Mouse (Mus musculus) neural tube, embryonic 14.5 days (tissue): Measurements from ENCODE around the gene Gm45062. TPM values are rescaled to one million over a fixed set of nuclear protein-coding genes. Genes with fewer than 3 reads are reported as not detected.

Experiments used
- ATAC-seq: fragments of 200-750 bp; cut with Nextera tagmentation; 2 replicates; pipeline ENCODE4 v1.8.0; 2017; ENCODE audit warnings: low read depth, mild to moderate bottlenecking, moderate TSS enrichment, moderate library complexity
- H3K27ac ChIP-seq: fragments of 300-500 bp; sonication (generic); 2 replicates; pipeline ENCODE4 v1.5.1; 2014; ENCODE audit warnings: low read depth, mild to moderate bottlenecking, control low read depth, low read length, moderate library complexity, mixed read lengths
- H3K27me3 ChIP-seq: fragments of 300-500 bp; sonication (generic); 2 replicates; pipeline ENCODE4 v1.6.1; 2014; ENCODE audit warnings: low read length; ENCODE audit not compliant: control insufficient read depth, insufficient read depth
- H3K36me3 ChIP-seq: fragments of 300-500 bp; sonication (generic); 2 replicates; pipeline ENCODE4 v1.6.1; 2014; ENCODE audit warnings: low read length, mixed read lengths; ENCODE audit not compliant: control insufficient read depth, insufficient read depth
- H3K4me1 ChIP-seq: fragments of 300-500 bp; sonication (generic); 2 replicates; pipeline ENCODE4 v1.6.1; 2014; ENCODE audit warnings: low read length; ENCODE audit not compliant: control insufficient read depth, insufficient read depth
- H3K4me2 ChIP-seq: fragments of 300-500 bp; sonication (generic); 2 replicates; pipeline ENCODE4 v1.6.1; 2014; ENCODE audit warnings: mild to moderate bottlenecking, low read depth, low read length, control low read depth
- H3K4me3 ChIP-seq: fragments of 300-500 bp; sonication (generic); 2 replicates; pipeline ENCODE4 v1.5.1; 2014; ENCODE audit warnings: low read depth, low read length, control low read depth, mixed read lengths
- H3K9ac ChIP-seq: fragments of 300-500 bp; sonication (generic); replicated peaks from 2 replicates; pipeline ENCODE4 v1.6.1; 2014; ENCODE audit warnings: low read depth, mild to moderate bottlenecking, control low read depth, low read length, mixed read lengths
- H3K9me3 ChIP-seq: fragments of 300-500 bp; sonication (generic); 2 replicates; pipeline ENCODE4 v1.6.1; 2016; ENCODE audit warnings: low read length; ENCODE audit not compliant: control insufficient read depth
- WGBS: fragments of 180-500 bp; shearing (Covaris S2); extraction: QIAGEN DNeasy Blood & Tissue Kit; methylation state at CpG from one replicate; pipeline ENCODE4 v1.1.7; 2014; 5-methylcytosine and 5-hydroxymethylcytosine counted together
- polyA plus RNA-seq: library from polyadenylated mRNA; unstranded; fragments of >200 nt; fragmentation: Nextera tagmentation; extraction: Ambion mirVana; gene quantifications from 2 replicates; pipeline ENCODE4 v1.2.1, GENCODE M21; 2014

Gm45062 gene
- polyA plus RNA-seq, 1 experiment from 2014 or later = 7.7 TPM

DNA sequence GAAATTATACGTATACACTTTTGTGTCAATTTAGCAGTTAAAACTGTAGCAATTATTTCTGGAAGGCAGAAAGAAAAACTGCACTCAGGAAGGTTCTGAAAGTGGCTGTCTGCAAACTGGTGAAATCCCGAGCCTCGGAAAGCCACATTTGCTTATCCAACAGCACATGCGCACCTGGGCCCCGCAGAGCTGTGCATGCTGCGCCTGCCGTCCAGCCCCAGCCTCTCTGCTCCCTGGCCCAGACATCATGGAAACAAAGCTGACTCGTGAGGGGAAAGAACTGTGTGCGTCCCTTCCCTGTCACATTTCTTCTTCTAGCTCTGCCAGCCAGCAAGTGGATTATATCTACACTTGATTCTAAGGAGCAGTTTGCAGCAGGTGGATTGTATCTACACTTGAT, 154.8 kb downstream of the Gm45062 start:
- no peak overlapping the region for H3K4me2 ChIP-seq
- H3K4me1 ChIP-seq = 0 out of 2 replicates have a peak, but pooled peaks cover 6% of the 10 kb centered on the region
- no peaks in the 10 kb centered on the region for H3K27me3 ChIP-seq
- no peak overlapping the region for H3K4me3 ChIP-seq
- H3K9ac ChIP-seq = no peak overlapping the region
- ATAC-seq = no peak
- 57% methylated on average over 9 of the region's 9 CpGs for WGBS
- no peak overlapping the region for H3K27ac ChIP-seq
- H3K36me3 ChIP-seq = no peaks in the 10 kb centered on the region
- H3K9me3 ChIP-seq = no peaks in the 10 kb centered on the region

- Histone ChIP-seq H3K27ac (no peak overlapping the region), H3K36me3 (no peaks in the 10 kb centered on the region), H3K4me3 (no peak overlapping the region), H3K4me2 (no peak overlapping the region), H3K9ac (no peak overlapping the region), H3K27me3 (no peaks in the 10 kb centered on the region), H3K9me3 (no peaks in the 10 kb centered on the region), H3K4me1 (peaks cover 9% of the 10 kb centered on the region; the same call in 1 of the 2 replicates)
- 54% methylated on average over 5 of the region's 5 CpGs for WGBS
- ATAC-seq = no peak
Observed at GRCm38 (mm10) chr6:8415823-8416222, 156.6 kb downstream of the Gm45062 start.

- Histone ChIP-seq H3K9ac (no peak overlapping the region), H3K4me3 (no peak overlapping the region), H3K4me2 (no peak overlapping the region), H3K9me3 (no peaks in the 10 kb centered on the region), H3K27me3 (no peaks in the 10 kb centered on the region), H3K4me1 (peaks cover 9% of the 10 kb centered on the region; the same call in 1 of the 2 replicates), H3K27ac (no peak overlapping the region), H3K36me3 (no peaks in the 10 kb centered on the region)
- ATAC-seq = no peak
- WGBS = 79% methylated on average over 8 of the region's 8 CpGs
Observed at GRCm38 (mm10) chr6:8416802-8417569, 157.7 kb downstream of the Gm45062 start.

DNA sequence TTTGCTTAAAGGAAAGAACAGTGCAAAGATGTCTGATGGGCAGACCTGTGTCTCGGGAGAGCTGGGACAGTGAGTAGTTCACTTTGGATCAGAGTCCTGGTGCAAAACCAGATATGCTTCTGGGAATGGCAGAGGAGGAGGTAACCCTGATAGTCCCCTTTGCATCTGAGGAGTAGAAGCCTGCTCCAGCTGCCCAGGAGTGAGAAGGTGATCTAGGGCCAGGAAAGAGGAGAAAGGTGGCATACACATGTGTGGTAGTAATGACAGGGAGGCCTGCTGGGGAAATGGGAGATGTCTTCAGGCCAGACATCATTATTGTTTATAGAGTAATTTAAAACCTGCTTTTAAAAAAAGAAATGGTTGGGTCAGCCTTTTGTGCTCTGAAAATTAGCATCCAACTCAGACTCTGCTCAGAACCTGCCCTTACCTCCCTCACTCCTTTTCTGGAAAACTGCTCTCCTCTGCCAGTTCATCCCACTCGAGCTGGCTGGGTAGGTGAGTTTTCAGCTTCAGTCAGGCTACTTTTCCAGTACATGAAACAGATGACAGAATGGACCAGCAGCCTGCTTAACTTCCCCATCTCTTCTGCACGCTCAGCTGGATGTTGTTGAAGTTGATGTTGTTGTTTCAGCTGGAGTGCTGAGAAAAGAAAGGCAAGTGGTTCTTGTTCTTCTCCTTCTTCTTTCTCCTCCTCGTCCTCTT, 160.4 kb downstream of the Gm45062 start:
- Histone ChIP-seq H3K27me3 (no peaks in the 10 kb centered on the region), H3K27ac (no peak overlapping the region), H3K4me2 (no peak overlapping the region), H3K4me1 (peaks cover 3% of the 10 kb centered on the region; the same call in 1 of the 2 replicates), H3K9me3 (no peaks in the 10 kb centered on the region), H3K9ac (no peak overlapping the region), H3K4me3 (no peak overlapping the region), H3K36me3 (no peaks in the 10 kb centered on the region)
- WGBS = 69% methylated on average over 4 of the region's 4 CpGs
- no peak for ATAC-seq

- no peaks in the 10 kb centered on the region for H3K9me3 ChIP-seq
- no peak overlapping the region for H3K27ac ChIP-seq
- no peaks in the 10 kb centered on the region for H3K27me3 ChIP-seq
- H3K4me3 ChIP-seq = no peak overlapping the region
- WGBS = 86% methylated on average over 1 of the region's 1 CpGs
- H3K36me3 ChIP-seq = no peaks in the 10 kb centered on the region
- no peak overlapping the region for H3K9ac ChIP-seq
- no peak for ATAC-seq
- peaks cover 3% of the 10 kb centered on the region; the same call in 1 of the 2 replicates for H3K4me1 ChIP-seq
- no peak overlapping the region for H3K4me2 ChIP-seq
Observed at GRCm38 (mm10) chr6:8420187-8420503, 160.9 kb downstream of the Gm45062 start.

- no peaks in the 10 kb centered on the region for H3K36me3 ChIP-seq
- no peaks in the 10 kb centered on the region for H3K9me3 ChIP-seq
- no peak overlapping the region for H3K4me3 ChIP-seq
- 75% methylated on average over 5 of the region's 5 CpGs for WGBS
- no peak for ATAC-seq
- peaks cover 3% of the 10 kb centered on the region; the same call in 1 of the 2 replicates for H3K4me1 ChIP-seq
- H3K9ac ChIP-seq = no peak overlapping the region
- H3K4me2 ChIP-seq = no peak overlapping the region
- H3K27ac ChIP-seq = no peak overlapping the region
- no peaks in the 10 kb centered on the region for H3K27me3 ChIP-seq
Observed at GRCm38 (mm10) chr6:8421421-8421820, 162.2 kb downstream of the Gm45062 start.

DNA sequence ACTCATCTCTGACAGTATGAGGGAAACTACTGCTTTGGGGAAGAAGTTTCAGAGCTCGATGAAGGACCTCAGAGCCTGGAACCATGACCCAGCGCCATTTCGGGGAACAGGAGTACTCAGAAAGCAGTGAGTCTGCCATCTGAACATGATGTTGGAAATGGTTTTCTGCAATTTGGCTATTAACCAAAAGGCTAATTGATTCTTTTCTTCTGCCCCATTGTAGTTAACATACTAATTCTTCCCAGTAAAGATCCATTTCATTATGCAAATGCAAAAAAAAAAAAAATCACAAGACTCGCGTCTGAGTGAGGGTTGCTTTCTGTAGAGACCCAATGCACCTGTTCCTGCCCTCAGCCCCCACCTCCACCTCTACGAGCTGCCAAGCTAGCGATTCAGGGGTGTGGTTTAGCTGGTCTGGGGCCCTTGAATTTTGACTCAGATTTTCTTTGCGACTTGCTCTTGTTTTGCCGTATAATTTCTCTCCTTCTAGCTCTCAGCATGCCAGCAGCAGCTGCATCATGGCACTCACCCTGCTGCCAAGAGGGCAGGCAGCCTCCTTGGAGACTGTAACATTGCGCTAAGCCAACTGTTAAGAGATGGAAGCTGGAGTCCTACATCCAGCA, 162.8 kb downstream of the Gm45062 start:
- Histone ChIP-seq H3K4me2 (no peak overlapping the region), H3K9ac (no peak overlapping the region), H3K27me3 (no peaks in the 10 kb centered on the region), H3K9me3 (no peaks in the 10 kb centered on the region), H3K27ac (no peak overlapping the region), H3K36me3 (no peaks in the 10 kb centered on the region), H3K4me3 (no peak overlapping the region), H3K4me1 (peaks cover 3% of the 10 kb centered on the region; the same call in 1 of the 2 replicates)
- WGBS = 43% methylated on average over 10 of the region's 10 CpGs
- peak; percentile 57; the same call in 1 of the 2 replicates for ATAC-seq

- Histone ChIP-seq H3K4me3 (no peak overlapping the region), H3K4me1 (peaks cover 3% of the 10 kb centered on the region; the same call in 1 of the 2 replicates), H3K9ac (no peak overlapping the region), H3K36me3 (no peaks in the 10 kb centered on the region), H3K9me3 (no peaks in the 10 kb centered on the region), H3K27me3 (no peaks in the 10 kb centered on the region), H3K27ac (no peak overlapping the region), H3K4me2 (no peak overlapping the region)
- ATAC-seq = no peak
- 95% methylated on average over 2 of the region's 2 CpGs for WGBS
Observed at GRCm38 (mm10) chr6:8423142-8423541, 163.9 kb downstream of the Gm45062 start.

- H3K9me3 ChIP-seq = no peaks in the 10 kb centered on the region
- no peak overlapping the region for H3K4me3 ChIP-seq
- no peaks in the 10 kb centered on the region for H3K36me3 ChIP-seq
- H3K4me2 ChIP-seq = no peak overlapping the region
- H3K27ac ChIP-seq = no peak overlapping the region
- no peak overlapping the region for H3K9ac ChIP-seq
- no peaks in the 10 kb centered on the region for H3K27me3 ChIP-seq
- no peak for ATAC-seq
- 90% methylated on average over 5 of the region's 5 CpGs for WGBS
- H3K4me1 ChIP-seq = no peaks in the 10 kb centered on the region
Observed at GRCm38 (mm10) chr6:8427692-8428091, 168.4 kb downstream of the Gm45062 start.
